Mouse (Mus musculus) heart, postnatal 0 days (tissue): ENCODE data around the gene Cd7.

ENCODE experiments used
- CTCF ChIP-seq: IDR thresholded peaks from 2 replicates; pipeline ENCODE4 v1.5.1; 2016; ENCODE audit warnings: antibody characterized with exemption, control low read depth, low read depth
- EP300 ChIP-seq: IDR thresholded peaks from 2 replicates; pipeline ENCODE4 v1.6.1; 2016; ENCODE audit warnings: antibody characterized with exemption, low read depth

GRCm38 (mm10) chr11:120993080-120993479, 46.1 kb downstream of the Cd7 start:
- TF ChIP-seq CTCF: no peak
- TF ChIP-seq EP300: no peak
